Mouse (Mus musculus) myocyte (in vitro differentiated cells): ENCODE data around the gene Ccndbp1. TPM values are rescaled to one million over a fixed set of nuclear protein-coding genes. Genes with fewer than 3 reads are reported as not detected.

Experiments used
- H3K27me3 ChIP-seq: one replicate; pipeline ENCODE4 v1.6.1; 2011; ENCODE audit not compliant: control insufficient read depth, insufficient read depth, insufficient read length
- H3K36me3 ChIP-seq: one replicate; pipeline ENCODE4 v1.6.1; 2011; ENCODE audit not compliant: control insufficient read depth, insufficient read depth
- H3K4me2 ChIP-seq: one replicate; pipeline ENCODE4 v1.6.1; 2011; ENCODE audit warnings: low read depth, control low read depth
- H3K4me3 ChIP-seq: one replicate; pipeline ENCODE4 v1.5.1; 2011; ENCODE audit warnings: mild to moderate bottlenecking, control low read depth, moderate library complexity
- H3K79me2 ChIP-seq: one replicate; pipeline ENCODE4 v1.6.1; 2011; ENCODE audit not compliant: control insufficient read depth, insufficient read depth
- H3ac ChIP-seq: one replicate; pipeline ENCODE4 v1.6.1; 2011; ENCODE audit not compliant: control insufficient read depth, insufficient read length
- CEBPB ChIP-seq: IDR thresholded peaks from 2 replicates; pipeline ENCODE4 v1.6.1; 2011; ENCODE audit warnings: mild to moderate bottlenecking, moderate library complexity; ENCODE audit not compliant: poor library complexity, insufficient read depth, severe bottlenecking
- E2F4 ChIP-seq: IDR thresholded peaks from one replicate; pipeline ENCODE4 v1.6.1; 2011; ENCODE audit warnings: mild to moderate bottlenecking, control low read depth, moderate library complexity; ENCODE audit not compliant: insufficient read depth
- MAX ChIP-seq: IDR thresholded peaks from one replicate; pipeline ENCODE4 v1.6.1; 2011; ENCODE audit warnings: low read depth, mild to moderate bottlenecking, control low read depth
- MYOD1 ChIP-seq, 3 experiments: IDR thresholded peaks; one replicate each; pipeline ENCODE4 v1.6.1; 2011; ENCODE audit warnings: control low read depth in 2 of 3, low read depth in 2 of 3, mild to moderate bottlenecking in 2 of 3, moderate library complexity in 1 of 3; ENCODE audit not compliant: insufficient read length in 2 of 3, control insufficient read depth in 1 of 3
- MYOG ChIP-seq, 3 experiments: IDR thresholded peaks; one replicate each; pipeline ENCODE4 v1.6.1; 2011; ENCODE audit warnings: control low read depth in 2 of 3, low read depth in 2 of 3, mild to moderate bottlenecking in 2 of 3; ENCODE audit not compliant: insufficient read length in 2 of 3, control insufficient read depth in 1 of 3, insufficient read depth in 1 of 3
- POLR2A ChIP-seq: IDR thresholded peaks from one replicate; pipeline ENCODE4 v1.6.1; 2011; ENCODE audit warnings: low read depth, mild to moderate bottlenecking, control low read depth, moderate library complexity; ENCODE audit not compliant: insufficient read length
- POLR2AphosphoS2 ChIP-seq: IDR thresholded peaks from one replicate; pipeline ENCODE4 v1.6.1; 2011; ENCODE audit warnings: low read depth, control low read depth; ENCODE audit not compliant: insufficient read length
- REST ChIP-seq: IDR thresholded peaks from one replicate; pipeline ENCODE4 v1.6.1; 2011; ENCODE audit warnings: mild to moderate bottlenecking, control low read depth, moderate library complexity; ENCODE audit not compliant: insufficient read depth, insufficient read length
- SRF ChIP-seq: IDR thresholded peaks from one replicate; pipeline ENCODE4 v1.6.1; 2011; ENCODE audit warnings: low read depth; ENCODE audit not compliant: control insufficient read depth, insufficient read length
- TCF12 ChIP-seq: IDR thresholded peaks from one replicate; pipeline ENCODE4 v1.6.1; 2011; ENCODE audit warnings: mild to moderate bottlenecking, control low read depth; ENCODE audit not compliant: poor library complexity, insufficient read depth, severe bottlenecking
- TCF3 ChIP-seq: IDR thresholded peaks from one replicate; pipeline ENCODE4 v1.6.1; 2011; ENCODE audit warnings: low read depth, control low read depth; ENCODE audit not compliant: insufficient read length
- USF1 ChIP-seq: IDR thresholded peaks from one replicate; pipeline ENCODE4 v1.6.1; 2011; ENCODE audit warnings: low read depth, mild to moderate bottlenecking, control low read depth, moderate library complexity
- polyA plus RNA-seq: library from polyadenylated mRNA; unstranded; fragments of >200 nt; fragmentation: generic; extraction: Trizol; gene quantifications from one replicate; pipeline ENCODE4 v1.2.1, GENCODE M21; 2012; ENCODE audit warnings: missing spikeins

Gene Ccndbp1
- polyA plus RNA-seq, 1 experiment = 48.4 TPM

DNA sequence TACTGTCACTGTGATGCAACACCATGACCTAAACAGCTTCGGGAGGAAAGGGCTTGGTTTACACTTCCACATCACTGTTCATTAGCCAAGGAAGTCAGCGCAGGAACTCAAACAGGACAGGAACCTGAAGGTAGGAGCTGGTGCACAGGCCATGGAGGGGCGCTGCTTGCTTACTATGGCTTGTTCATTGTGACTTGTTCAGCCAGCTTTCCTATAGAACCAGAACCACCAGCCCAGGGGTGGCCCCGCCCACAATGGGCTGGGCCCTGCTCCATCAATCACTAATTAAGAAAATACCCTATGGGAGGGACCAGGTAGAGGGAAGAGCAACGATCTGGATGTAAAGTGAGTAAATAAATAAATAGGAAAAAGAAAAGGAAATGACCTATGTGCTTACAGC, 35.2 kb upstream of the Ccndbp1 start:
- H3K27me3 ChIP-seq = no peaks in the 10 kb centered on the region
- no peak overlapping the region for H3K4me3 ChIP-seq
- H3K79me2 ChIP-seq = peaks cover 23% of the 10 kb centered on the region
- H3K4me2 ChIP-seq = no peak overlapping the region
- no peaks in the 10 kb centered on the region for H3K36me3 ChIP-seq
- H3ac ChIP-seq = no peak overlapping the region
- no peak for TF ChIP-seq CEBPB
- no peak for TF ChIP-seq SRF
- no peak for TF ChIP-seq MYOD1 (IDR thresholded peaks at IDR 0.05; ENCODE audit: control insufficient read depth in 1 of 3, insufficient read length in 2 of 3, low read depth in 2 of 3)
- TF ChIP-seq POLR2AphosphoS2 = no peak
- TF ChIP-seq MAX = no peak
- no peak for TF ChIP-seq POLR2A
- TF ChIP-seq MYOG (IDR thresholded peaks at IDR 0.05; ENCODE audit: control insufficient read depth in 1 of 3, insufficient read depth in 1 of 3, insufficient read length in 2 of 3, low read depth in 2 of 3) = no peak
- TF ChIP-seq TCF12 = no peak
- TF ChIP-seq REST = no peak
- TF ChIP-seq TCF3 = no peak
- TF ChIP-seq USF1 = no peak
- no peak for TF ChIP-seq E2F4

DNA sequence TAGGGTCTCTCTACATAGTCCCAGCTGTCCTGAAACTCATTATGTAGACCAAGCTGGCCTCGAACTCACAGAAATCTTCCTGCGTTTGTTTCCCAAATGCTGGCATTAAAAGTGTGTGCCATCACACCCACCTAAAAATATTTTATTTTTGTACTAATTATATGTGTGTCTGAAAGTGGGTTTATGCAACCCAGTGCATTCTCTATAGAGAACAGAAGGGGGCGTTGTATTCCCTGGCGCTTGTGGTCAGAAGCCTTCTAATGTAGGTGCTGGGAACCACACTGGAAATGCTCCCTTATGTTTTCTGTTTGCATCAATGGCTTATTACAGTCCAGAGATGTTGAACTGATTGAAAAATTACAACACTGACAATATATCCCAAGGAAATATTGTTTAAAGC, 31.9 kb upstream of the Ccndbp1 start:
- H3K4me2 ChIP-seq = peak overlapping the region; percentile 91
- no peaks in the 10 kb centered on the region for H3K36me3 ChIP-seq
- TF ChIP-seq TCF12 (no peak), REST (no peak), CEBPB (no peak), POLR2A (no peak), MAX (no peak), E2F4 (no peak)
- peak overlapping the region; percentile 26 for H3ac ChIP-seq
- H3K79me2 ChIP-seq = no peaks in the 10 kb centered on the region
- H3K27me3 ChIP-seq = no peaks in the 10 kb centered on the region
- H3K4me3 ChIP-seq = peak overlapping the region; percentile 37

DNA sequence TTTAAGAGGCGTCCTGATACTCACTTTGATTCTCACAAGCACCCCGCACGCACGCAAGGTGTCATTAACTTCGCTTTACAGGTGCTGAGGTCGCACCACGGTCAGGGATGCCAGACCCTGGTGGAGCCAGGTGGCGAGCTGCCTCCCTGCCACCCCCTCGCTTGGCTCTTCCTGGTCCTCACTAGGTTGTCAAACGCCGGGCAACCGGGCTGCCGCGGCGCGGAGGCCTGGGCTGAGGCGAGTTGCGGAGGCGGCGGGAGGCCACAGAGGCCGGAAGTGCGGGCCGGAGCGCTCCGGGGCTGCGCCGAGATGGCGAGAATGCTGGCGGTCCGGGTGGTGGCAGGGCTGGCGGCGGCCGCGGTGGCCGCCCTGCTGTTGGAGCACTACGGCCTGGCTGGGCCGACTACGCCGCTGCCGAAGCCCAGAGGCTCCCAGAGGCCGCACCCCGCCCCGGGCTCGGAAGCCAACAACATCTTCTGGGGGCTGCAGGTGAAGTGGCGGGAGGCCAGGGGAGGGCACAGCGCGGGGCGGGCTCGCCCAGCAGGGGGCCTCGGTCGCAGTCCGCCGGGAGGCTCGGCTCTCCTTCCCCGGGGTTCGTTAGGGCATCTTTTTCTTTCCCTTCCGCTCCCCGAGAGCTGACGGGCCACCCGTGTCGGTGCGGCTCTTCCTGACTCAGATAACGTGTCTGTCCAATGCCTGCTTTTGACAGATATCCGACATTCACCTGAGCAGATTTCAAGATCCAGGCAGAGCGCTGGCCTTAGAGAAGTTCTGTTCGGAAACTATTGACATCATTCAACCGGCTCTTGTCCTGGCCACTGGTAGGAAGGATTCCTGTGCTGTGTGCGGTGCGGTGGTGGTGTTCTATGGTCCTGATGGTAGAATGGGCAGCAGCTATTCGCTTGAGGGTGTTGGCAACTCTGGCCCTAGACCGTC, 30.9 kb upstream of the Ccndbp1 start, which contains the start of gene Tmem62:
Gene Tmem62 (plus strand): TSS at position 28 of the 936 bp plus-strand sequence.
- Histone ChIP-seq H3ac (peak within 1 kb of the TSS; percentile 26), H3K79me2 (no peaks in the 10 kb centered on the region), H3K36me3 (no peaks in the 10 kb centered on the region), H3K27me3 (no peaks in the 10 kb centered on the region), H3K4me2 (peak within 1 kb of the TSS; percentile 91), H3K4me3 (peak within 1 kb of the TSS; percentile 37)
- TF ChIP-seq POLR2AphosphoS2 (no peak), POLR2A (peak; percentile 52), MYOG (IDR thresholded peaks at IDR 0.05; ENCODE audit: control insufficient read depth in 1 of 3, insufficient read depth in 1 of 3, insufficient read length in 2 of 3, low read depth in 2 of 3) (peak in 1 of 3 experiments; percentile 21), USF1 (no peak)

DNA sequence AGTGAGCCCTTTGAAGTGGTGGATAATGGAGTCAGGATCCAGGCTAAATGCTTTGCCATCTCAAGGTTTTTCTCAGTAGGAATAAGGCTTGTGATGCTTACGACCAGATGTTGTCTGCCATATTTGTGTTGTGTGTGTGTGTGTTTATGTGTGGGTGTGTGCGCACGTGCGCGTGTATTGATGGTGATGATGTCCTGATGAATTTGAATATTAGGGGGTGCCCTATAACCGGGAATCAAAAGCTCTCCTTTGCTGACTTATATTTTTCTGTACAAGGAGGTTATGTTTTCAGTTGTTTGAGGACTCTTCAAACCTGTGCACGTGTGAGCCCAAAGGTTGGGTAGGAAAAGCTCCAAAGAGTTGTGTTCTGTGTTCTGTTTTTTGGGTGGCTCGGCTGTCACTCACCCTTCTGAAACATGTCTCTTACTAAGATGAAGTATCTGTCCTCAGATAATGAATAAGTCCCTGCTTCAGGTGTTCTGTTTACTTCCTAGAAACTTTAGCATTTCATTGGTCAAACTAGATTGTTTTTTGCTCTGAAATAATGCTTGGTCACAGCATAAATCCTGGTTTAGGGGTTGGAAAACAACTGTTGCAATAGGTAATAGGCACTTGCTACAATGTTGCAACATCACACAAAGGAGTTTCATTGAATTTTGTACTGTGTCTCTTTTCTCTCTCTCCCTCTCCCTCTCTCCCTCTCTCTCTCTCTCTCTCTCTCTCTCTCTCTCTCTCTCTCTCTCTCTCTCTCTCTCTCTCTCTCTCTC, 30.1 kb upstream of the Ccndbp1 start:
- TF ChIP-seq CEBPB (0 out of 2 replicates have a peak, but pooled peaks have one; percentile 19), SRF (no peak), TCF12 (no peak), TCF3 (no peak), USF1 (no peak)
- H3K4me3 ChIP-seq = peak overlapping the region; percentile 37
- H3K4me2 ChIP-seq = peak overlapping the region; percentile 91
- H3ac ChIP-seq = peak overlapping the region; percentile 26
- H3K79me2 ChIP-seq = no peaks in the 10 kb centered on the region
- no peaks in the 10 kb centered on the region for H3K36me3 ChIP-seq
- H3K27me3 ChIP-seq = no peaks in the 10 kb centered on the region

DNA sequence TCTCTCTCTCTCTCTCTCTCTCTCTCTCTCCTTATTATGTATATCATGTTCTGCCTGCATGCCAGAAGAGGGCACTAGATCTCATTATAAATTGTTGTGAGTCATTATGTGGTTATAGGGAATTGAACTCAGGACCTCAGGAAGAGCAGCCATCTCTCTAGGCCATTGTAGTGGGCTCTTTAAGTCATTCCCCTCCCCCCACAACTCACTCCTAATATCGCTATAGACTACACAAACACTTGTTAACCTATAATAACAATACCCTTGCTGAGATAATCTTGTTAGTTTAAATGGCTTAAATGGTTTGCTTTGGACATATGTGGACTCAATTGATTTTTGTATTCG, 29.5 kb upstream of the Ccndbp1 start:
- TF ChIP-seq TCF12 (no peak), REST (no peak), MYOG (IDR thresholded peaks at IDR 0.05; ENCODE audit: control insufficient read depth in 1 of 3, insufficient read depth in 1 of 3, insufficient read length in 2 of 3, low read depth in 2 of 3) (no peak), TCF3 (no peak), SRF (no peak), POLR2A (no peak)
- Histone ChIP-seq H3K4me3 (no peak overlapping the region), H3K4me2 (no peak overlapping the region), H3K36me3 (no peaks in the 10 kb centered on the region), H3ac (no peak overlapping the region), H3K27me3 (no peaks in the 10 kb centered on the region), H3K79me2 (no peaks in the 10 kb centered on the region)
